ENCODE assay signal across 11 mouse cellular contexts in the genomic region with DNA sequence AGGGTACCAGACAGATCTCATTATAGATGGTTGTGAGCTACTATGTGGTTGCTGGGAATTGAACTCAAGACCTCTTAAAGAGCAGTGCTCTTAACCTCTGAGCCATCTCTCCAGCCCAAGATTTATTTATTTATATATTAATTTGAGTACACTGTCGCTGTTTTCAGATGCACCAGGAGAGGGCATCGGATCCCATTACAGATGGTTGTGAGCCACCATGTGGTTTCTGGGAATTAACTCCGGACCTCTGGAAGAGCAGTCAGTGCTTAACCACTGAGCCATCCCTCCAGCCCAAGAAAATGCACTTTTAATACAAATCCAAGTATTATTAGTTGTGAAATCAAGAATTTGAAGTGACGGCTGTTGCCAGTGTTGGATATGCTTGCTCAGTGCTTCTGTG. TPM values are rescaled to one million over a fixed set of nuclear protein-coding genes. Genes with fewer than 3 reads are reported as not detected.
A peak's percentile ranks its signal among the peaks of the same experiment; 100 is the strongest.
DNase-seq lines count a peak whose midpoint lies in the region; ATAC-seq and TF ChIP-seq lines count a peak whose summit lies in the region.
"Had no signal": no experiment of that assay in that cellular context is flagged by ENCODE, and none has a peak within 500 bp of the region (broad histone marks: within the 10 kb centered on the region; RNA-seq: fewer than 3 reads in every experiment).

No protein-coding gene starts in this region.

- no peak overlapping the region for H3K4me2 ChIP-seq in heart, postnatal 0 days (ENCODE audit: low read depth, low read length)
- H3K4me2 ChIP-seq in liver, postnatal 0 days (ENCODE audit: low read depth, low read length), result no peak overlapping the region
- H3K4me2 ChIP-seq in liver, embryonic 12.5 days, result no peak overlapping the region
- H3K4me2 ChIP-seq: liver, embryonic 13.5 days had no signal

- WGBS in heart, postnatal 0 days, result 86% methylated on average over 4 of the region's 4 CpGs
- 81% methylated on average over 4 of the region's 4 CpGs for WGBS in liver, postnatal 0 days (ENCODE audit: insufficient replicate concordance)
- WGBS in liver, embryonic 12.5 days (ENCODE audit: insufficient replicate concordance), result 74% methylated on average over 4 of the region's 4 CpGs

- in situ Hi-C loops in Patski (cut with MboI; ENCODE audit: low pct_unique_long_range_greater_than_20kb), result loop anchor here (5.0 kb wide), 1 partner anchor 61 kb away; no protein-coding TSS in a partner anchor

- no peaks in the 10 kb centered on the region for H3K4me1 ChIP-seq in heart, postnatal 0 days (ENCODE audit: control insufficient read depth, insufficient read depth)
- no peaks in the 10 kb centered on the region for H3K4me1 ChIP-seq in liver, postnatal 0 days (ENCODE audit: insufficient read depth)
- H3K4me1 ChIP-seq in liver, embryonic 12.5 days, result no peaks in the 10 kb centered on the region
- H3K4me1 ChIP-seq: liver, embryonic 13.5 days had no signal

- intact Hi-C loops in heart, postnatal 25 days (cut with DNase I), result no loop called here

- H3K36me3 ChIP-seq in heart, postnatal 0 days (replicated peaks; ENCODE audit: control insufficient read depth, insufficient read depth, low read length), result peaks cover 74% of the 10 kb centered on the region
- H3K36me3 ChIP-seq in liver, postnatal 0 days (replicated peaks; ENCODE audit: insufficient read depth, low read length), result peaks cover 15% of the 10 kb centered on the region
- H3K36me3 ChIP-seq in liver, embryonic 12.5 days, result no peaks in the 10 kb centered on the region; the same call in 1 of the 2 replicates
- H3K36me3 ChIP-seq: liver, embryonic 13.5 days had no signal

- H3K27ac ChIP-seq in heart, postnatal 0 days (ENCODE audit: low read depth), result no peak overlapping the region
- H3K27ac ChIP-seq in liver, postnatal 0 days (ENCODE audit: low read depth), result no peak overlapping the region
- no peak overlapping the region for H3K27ac ChIP-seq in liver, embryonic 12.5 days
- H3K27ac ChIP-seq: liver, embryonic 13.5 days had no signal

- no peak for DNase-seq in heart, postnatal 0 days (ENCODE audit: low spot score)
- DNase-seq in heart, postnatal 25 days (ENCODE audit: low spot score), result no peak
- no peak for DNase-seq in liver, postnatal 0 days
- DNase-seq in Patski (ENCODE audit: low read depth, low spot score), result no peak
- DNase-seq in induced T-regulatory cell, adult 2 months (ENCODE audit: low read depth), result peak; percentile 14
- DNase-seq in frontal cortex, postnatal 14 days (ENCODE audit: low spot score in 2 of 2), result no peak
- DNase-seq: liver, embryonic 13.5 days; right cerebral cortex, postnatal 4 days; thymus, adult 2 months had no signal

- no peaks in the 10 kb centered on the region for H3K27me3 ChIP-seq in heart, postnatal 0 days (ENCODE audit: control insufficient read depth, insufficient read depth, low read length)
- no peaks in the 10 kb centered on the region for H3K27me3 ChIP-seq in liver, postnatal 0 days (ENCODE audit: insufficient read depth, low read length)
- no peaks in the 10 kb centered on the region for H3K27me3 ChIP-seq in liver, embryonic 12.5 days (replicated peaks)
- no peaks in the 10 kb centered on the region for H3K27me3 ChIP-seq in Patski
- H3K27me3 ChIP-seq: liver, embryonic 13.5 days had no signal

- no peak overlapping the region for H3K4me3 ChIP-seq in heart, postnatal 0 days (ENCODE audit: low read depth, low read length)
- no peak overlapping the region for H3K4me3 ChIP-seq in liver, postnatal 0 days (ENCODE audit: low read depth, low read length)
- no peak overlapping the region for H3K4me3 ChIP-seq in liver, embryonic 12.5 days
- H3K4me3 ChIP-seq: liver, embryonic 13.5 days; myocyte had no signal

- POLR2A ChIA-PET in Patski (lab: Charles Lee), result no interaction called here

- no peak for ATAC-seq in heart, postnatal 0 days (ENCODE audit: insufficient read depth, low read depth)
- ATAC-seq in liver, postnatal 0 days, result no peak
- no peak for ATAC-seq in liver, embryonic 12.5 days
- no peak for ATAC-seq in Patski

- peak; percentile 28 for TF ChIP-seq CTCF in heart, postnatal 0 days (IDR thresholded peaks at IDR 0.05; ENCODE audit: low read depth)
- peak; percentile 27; the same call in 1 of the 2 replicates for TF ChIP-seq CTCF in liver, postnatal 0 days (IDR thresholded peaks at IDR 0.05; ENCODE audit: low read depth)
- peak; percentile 61 for TF ChIP-seq CTCF in Patski (IDR thresholded peaks at IDR 0.05)

- CTCF ChIA-PET in Patski (lab: Charles Lee), result interaction anchor here (0.9 to 1.5 kb wide), 2 partner anchors 28 to 127 kb away, joined by 3 read pairs; no protein-coding TSS in a partner anchor

- H3K9ac ChIP-seq in heart, postnatal 0 days (replicated peaks; ENCODE audit: low read depth, low read length), result no peak overlapping the region
- H3K9ac ChIP-seq in liver, postnatal 0 days (replicated peaks), result no peak overlapping the region
- H3K9ac ChIP-seq in liver, embryonic 12.5 days, result no peak overlapping the region
- H3K9ac ChIP-seq: liver, embryonic 13.5 days had no signal

- no peak for TF ChIP-seq EP300 in heart, postnatal 0 days (IDR thresholded peaks at IDR 0.05; ENCODE audit: low read depth)
- no peak for TF ChIP-seq EP300 in liver, postnatal 0 days (IDR thresholded peaks at IDR 0.05; ENCODE audit: low read depth)

- H3K9me3 ChIP-seq in heart, postnatal 0 days (replicated peaks; ENCODE audit: control insufficient read depth, low read length), result no peaks in the 10 kb centered on the region
- no peaks in the 10 kb centered on the region for H3K9me3 ChIP-seq in liver, postnatal 0 days (ENCODE audit: low read length)
- no peaks in the 10 kb centered on the region for H3K9me3 ChIP-seq in liver, embryonic 12.5 days (replicated peaks)
- H3K9me3 ChIP-seq: liver, embryonic 13.5 days had no signal

RNA-seq across cellular contexts. Expression of gene Plekha1, which starts 32.8 kb away (rescaled TPM):
- 60.5 and 67.5 TPM in 2 replicates for total RNA-seq in heart, postnatal 0 days (2014; rRNA removed; ENCODE audit: low replicate concordance)
- polyA plus RNA-seq in heart, postnatal 0 days (2015; fragmentation: Nextera tagmentation; extraction: Ambion mirVana), result 38.0 and 43.6 TPM in 2 replicates
- total RNA-seq in heart, postnatal 25 days (2021), result 10 to 100 TPM; 37.3 to 42.6 TPM
- 12.8 and 15.8 TPM in 2 replicates for polyA plus RNA-seq in liver, postnatal 0 days (2015; fragmentation: Nextera tagmentation; extraction: Ambion mirVana)
- 10.3 and 11.0 TPM in 2 replicates for polyA plus RNA-seq in liver, embryonic 12.5 days (2016; fragmentation: Nextera tagmentation; extraction: Ambion mirVana)
- 90.0 TPM for polyA plus RNA-seq in Patski (2021)

RNA-seq across cellular contexts. Expression of gene Htra1, which starts 37.5 kb away (rescaled TPM):
- total RNA-seq in heart, postnatal 0 days (2014; rRNA removed; ENCODE audit: low replicate concordance), result 79.7 and 97.9 TPM in 2 replicates
- 86.1 and 95.2 TPM in 2 replicates for polyA plus RNA-seq in heart, postnatal 0 days (2015; fragmentation: Nextera tagmentation; extraction: Ambion mirVana)
- 100 to 1,000 TPM; 122 to 142 TPM for total RNA-seq in heart, postnatal 25 days (2021)
- polyA plus RNA-seq in liver, postnatal 0 days (2015; fragmentation: Nextera tagmentation; extraction: Ambion mirVana), result 0.61 and 0.83 TPM in 2 replicates
- polyA plus RNA-seq in liver, embryonic 12.5 days (2016; fragmentation: Nextera tagmentation; extraction: Ambion mirVana), result 0.75 and 2.1 TPM in 2 replicates
- 170 TPM for polyA plus RNA-seq in Patski (2021)

Comparison
In these comparisons a context has a peak if more than half of its experiments do, and no peak if none do; other contexts are left out.
1. RNA of gene Htra1, which starts 37.5 kb away (polyA plus RNA-seq): 170 TPM in Patski (single experiment) and 86.1 to 95.2 TPM in heart, postnatal 0 days; 0.75 to 2.1 TPM in liver, embryonic 12.5 days and 0.61 to 0.83 TPM in liver, postnatal 0 days; every median in the first group is over 10 times any median in the second.
2. Peak in every context shown above with its lines, with median percentiles within 50 percentile points of each other: CTCF ChIP-seq.